Mouse (Mus musculus): ENCODE results near the gene Prrt3.

DNA sequence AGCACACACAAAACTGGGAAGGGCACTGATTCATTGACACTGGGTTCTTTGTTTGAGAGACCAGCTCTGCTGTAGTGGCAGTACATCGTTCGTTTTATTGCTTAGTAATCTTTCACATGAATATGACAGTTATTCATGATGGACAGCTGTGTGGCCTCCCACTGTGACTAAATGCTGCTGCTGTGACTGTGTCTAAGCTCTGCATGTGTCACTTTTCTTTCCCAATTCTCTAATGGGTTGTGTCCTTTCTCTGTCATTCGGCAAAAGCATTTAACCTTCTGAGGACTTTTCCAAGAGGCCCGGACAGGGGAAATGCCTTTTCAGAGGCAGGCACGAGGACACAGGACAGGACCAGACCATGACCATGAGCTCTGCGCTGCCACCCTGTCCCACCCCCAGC, 12.2 kb upstream of the Prrt3 start:
- TF ChIP-seq GATA1 (IDR thresholded peaks at IDR 0.05; ENCODE audit: low read length) (no peak), TAL1 (IDR thresholded peaks at IDR 0.05; ENCODE audit: low read length) (no peak)

Data from erythroblast, embryonic 14.5 days (primary cell).